Mouse (Mus musculus): ENCODE measurements around the gene Rom1. TPM values are rescaled to one million over a fixed set of nuclear protein-coding genes. Genes with fewer than 3 reads are reported as not detected.

The Rom1 gene
- total and polyA plus RNA-seq, 2 experiments: 1.7 to 5.0 TPM

DNA sequence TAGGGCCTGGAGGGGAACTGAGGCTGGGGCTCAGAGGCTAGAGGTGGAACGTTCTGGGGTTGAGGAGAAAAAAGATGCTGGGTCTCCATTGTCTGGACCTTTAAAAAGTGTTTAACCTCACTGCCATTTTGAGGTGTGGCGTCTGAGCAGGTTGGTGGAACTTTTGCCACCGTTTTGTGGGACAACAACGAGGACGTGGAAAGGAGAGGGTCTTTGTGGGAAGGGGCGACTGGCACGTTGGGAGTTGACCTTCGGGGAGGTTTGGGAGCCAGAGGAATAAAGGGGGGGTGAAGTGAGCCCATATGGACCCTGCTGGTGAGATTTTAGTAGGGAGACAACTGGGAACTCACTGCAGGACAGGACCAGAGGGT lies 38.2 kb upstream of the Rom1 start:
- Histone ChIP-seq H3K27ac (replicated peaks; ENCODE audit: insufficient read depth, low read depth, low read length) (peak overlapping the region; percentile 40), H3K9ac (ENCODE audit: low read depth, low read length) (peak overlapping the region; percentile 89), H3K36me3 (ENCODE audit: control insufficient read depth, insufficient read depth, low read length) (peaks cover 48% of the 10 kb centered on the region), H3K4me1 (ENCODE audit: control insufficient read depth, insufficient read depth, low read length) (peaks cover 16% of the 10 kb centered on the region), H3K4me3 (ENCODE audit: insufficient read depth, low read depth, low read length) (peak overlapping the region; percentile 74), H3K79me2 (ENCODE audit: control insufficient read depth, insufficient read depth, low read length) (peaks cover 8% of the 10 kb centered on the region; the same call in 1 of the 2 replicates), H3K27me3 (ENCODE audit: control insufficient read depth, insufficient read depth, low read length) (no peaks in the 10 kb centered on the region)
- DNase-seq (ENCODE audit: extremely low read depth, low read depth, low spot score): no peak
- WGBS: under 1% methylated on average over 8 of the region's 8 CpGs
- no peak for TF ChIP-seq POLR2A (IDR thresholded peaks at IDR 0.05; ENCODE audit: extremely low read depth, insufficient read depth, low read length)
- TF ChIP-seq CTCF (IDR thresholded peaks at IDR 0.05; ENCODE audit: low read depth, low read length): no peak

- peak; percentile 97 for DNase-seq (ENCODE audit: extremely low read depth, low read depth, low spot score)
- Histone ChIP-seq H3K36me3 (ENCODE audit: control insufficient read depth, insufficient read depth, low read length) (peaks cover 44% of the 10 kb centered on the region), H3K27me3 (ENCODE audit: control insufficient read depth, insufficient read depth, low read length) (no peaks in the 10 kb centered on the region), H3K27ac (replicated peaks; ENCODE audit: insufficient read depth, low read depth, low read length) (peak within 1 kb of the TSS; percentile 78), H3K4me1 (ENCODE audit: control insufficient read depth, insufficient read depth, low read length) (peaks cover 11% of the 10 kb centered on the region), H3K9ac (ENCODE audit: low read depth, low read length) (peak within 1 kb of the TSS; percentile 89), H3K4me3 (ENCODE audit: insufficient read depth, low read depth, low read length) (peak within 1 kb of the TSS; percentile 74), H3K79me2 (ENCODE audit: control insufficient read depth, insufficient read depth, low read length) (peaks cover 8% of the 10 kb centered on the region; the same call in 1 of the 2 replicates)
- WGBS: under 1% methylated on average over 52 of the region's 52 CpGs
- TF ChIP-seq CTCF (IDR thresholded peaks at IDR 0.05; ENCODE audit: low read depth, low read length) (no peak), POLR2A (IDR thresholded peaks at IDR 0.05; ENCODE audit: extremely low read depth, insufficient read depth, low read length) (0 out of 2 replicates have a peak, but pooled peaks have one; percentile 49)
These were observed 37.6 kb upstream of the Rom1 start, which contains the start of gene Eef1g for GRCm38 (mm10) chr19:8966590-8967372. Eef1g (plus strand) TSS chr19:8967041.

- Histone ChIP-seq H3K4me3 (ENCODE audit: insufficient read depth, low read depth, low read length) (peak overlapping the region; percentile 63), H3K4me1 (ENCODE audit: control insufficient read depth, insufficient read depth, low read length) (peaks cover 11% of the 10 kb centered on the region), H3K27me3 (ENCODE audit: control insufficient read depth, insufficient read depth, low read length) (no peaks in the 10 kb centered on the region), H3K36me3 (ENCODE audit: control insufficient read depth, insufficient read depth, low read length) (peaks cover 43% of the 10 kb centered on the region), H3K79me2 (ENCODE audit: control insufficient read depth, insufficient read depth, low read length) (peaks cover 8% of the 10 kb centered on the region; the same call in 1 of the 2 replicates), H3K9ac (ENCODE audit: low read depth, low read length) (peak overlapping the region; percentile 74), H3K27ac (replicated peaks; ENCODE audit: insufficient read depth, low read depth, low read length) (peak overlapping the region; percentile 78)
- WGBS: 7% methylated on average over 5 of the region's 5 CpGs
- DNase-seq (ENCODE audit: extremely low read depth, low read depth, low spot score): peak; percentile 71
- no peak for TF ChIP-seq POLR2A (IDR thresholded peaks at IDR 0.05; ENCODE audit: extremely low read depth, insufficient read depth, low read length)
- no peak for TF ChIP-seq CTCF (IDR thresholded peaks at IDR 0.05; ENCODE audit: low read depth, low read length)
These were observed 37.0 kb upstream of the Rom1 start for GRCm38 (mm10) chr19:8966198-8966589.

- DNase-seq (ENCODE audit: extremely low read depth, low read depth, low spot score): no peak
- peaks cover 8% of the 10 kb centered on the region; the same call in 1 of the 2 replicates for H3K79me2 ChIP-seq (ENCODE audit: control insufficient read depth, insufficient read depth, low read length)
- no peaks in the 10 kb centered on the region for H3K27me3 ChIP-seq (ENCODE audit: control insufficient read depth, insufficient read depth, low read length)
- H3K9ac ChIP-seq (ENCODE audit: low read depth, low read length): peak overlapping the region; percentile 54
- 45% methylated on average over 8 of the region's 8 CpGs for WGBS
- H3K4me3 ChIP-seq (ENCODE audit: insufficient read depth, low read depth, low read length): peak overlapping the region; percentile 63; the same call in 1 of the 2 replicates
- H3K27ac ChIP-seq (replicated peaks; ENCODE audit: insufficient read depth, low read depth, low read length): peak overlapping the region; percentile 78
- H3K36me3 ChIP-seq (ENCODE audit: control insufficient read depth, insufficient read depth, low read length): peaks cover 40% of the 10 kb centered on the region
- TF ChIP-seq POLR2A (IDR thresholded peaks at IDR 0.05; ENCODE audit: extremely low read depth, insufficient read depth, low read length): no peak
- H3K4me1 ChIP-seq (ENCODE audit: control insufficient read depth, insufficient read depth, low read length): peaks cover 11% of the 10 kb centered on the region
These were observed 36.6 kb upstream of the Rom1 start for GRCm38 (mm10) chr19:8965771-8966170.

DNA sequence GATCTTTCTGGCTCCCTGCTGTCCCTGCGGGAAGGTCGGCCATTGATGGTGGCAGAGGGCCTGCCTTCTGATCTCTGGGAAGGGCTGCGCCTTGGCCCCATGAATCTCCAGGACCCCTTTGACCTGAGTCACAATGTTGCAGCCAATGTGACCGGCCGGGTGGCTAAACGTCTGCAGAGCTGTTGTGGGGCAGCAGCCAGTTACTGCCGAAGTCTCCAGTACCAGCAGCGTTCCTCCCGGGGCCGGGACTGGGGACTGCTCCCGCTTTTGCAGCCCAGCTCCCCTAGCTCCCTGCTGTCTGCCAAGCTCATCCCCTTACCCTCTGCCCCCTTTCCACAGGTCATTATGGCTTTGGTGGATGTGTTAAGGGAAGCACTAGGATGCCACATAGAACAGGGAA lies 35.9 kb upstream of the Rom1 start:
- Histone ChIP-seq H3K27ac (replicated peaks; ENCODE audit: insufficient read depth, low read depth, low read length) (no peak overlapping the region), H3K79me2 (ENCODE audit: control insufficient read depth, insufficient read depth, low read length) (peaks cover 8% of the 10 kb centered on the region; the same call in 1 of the 2 replicates), H3K4me1 (ENCODE audit: control insufficient read depth, insufficient read depth, low read length) (peaks cover 11% of the 10 kb centered on the region), H3K36me3 (ENCODE audit: control insufficient read depth, insufficient read depth, low read length) (peaks cover 38% of the 10 kb centered on the region), H3K9ac (ENCODE audit: low read depth, low read length) (no peak overlapping the region), H3K4me3 (ENCODE audit: insufficient read depth, low read depth, low read length) (no peak overlapping the region), H3K27me3 (ENCODE audit: control insufficient read depth, insufficient read depth, low read length) (no peaks in the 10 kb centered on the region)
- DNase-seq (ENCODE audit: extremely low read depth, low read depth, low spot score): no peak
- WGBS: 89% methylated on average over 11 of the region's 11 CpGs
- TF ChIP-seq CTCF (IDR thresholded peaks at IDR 0.05; ENCODE audit: low read depth, low read length): no peak

DNA sequence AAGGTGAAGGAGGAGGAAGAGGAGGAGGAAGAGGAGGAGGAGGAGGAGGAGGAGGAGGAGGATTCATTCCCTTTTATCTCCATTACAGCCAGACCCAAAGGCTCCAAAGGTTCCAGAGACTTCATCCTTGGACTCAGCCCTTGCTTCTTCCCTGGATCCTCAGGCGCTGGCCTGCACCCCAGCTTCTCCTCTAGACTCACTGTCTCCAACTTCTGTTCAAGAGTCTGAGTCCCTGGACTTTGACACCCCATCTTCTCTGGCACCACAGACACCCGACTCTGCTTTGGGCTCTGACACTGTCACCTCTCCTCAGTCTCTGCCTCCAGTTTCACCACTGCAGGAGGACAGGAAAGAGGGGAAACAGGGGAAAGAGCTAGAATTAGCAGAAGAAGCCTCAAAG lies 33.1 kb upstream of the Rom1 start:
- TF ChIP-seq POLR2A (IDR thresholded peaks at IDR 0.05; ENCODE audit: extremely low read depth, insufficient read depth, low read length): no peak
- no peak for TF ChIP-seq CTCF (IDR thresholded peaks at IDR 0.05; ENCODE audit: low read depth, low read length)
- H3K27me3 ChIP-seq (ENCODE audit: control insufficient read depth, insufficient read depth, low read length): no peaks in the 10 kb centered on the region
- no peak overlapping the region for H3K9ac ChIP-seq (ENCODE audit: low read depth, low read length)
- no peak overlapping the region for H3K4me3 ChIP-seq (ENCODE audit: insufficient read depth, low read depth, low read length)
- H3K36me3 ChIP-seq (ENCODE audit: control insufficient read depth, insufficient read depth, low read length): peaks cover 45% of the 10 kb centered on the region
- H3K79me2 ChIP-seq (ENCODE audit: control insufficient read depth, insufficient read depth, low read length): peaks cover under 1% of the 10 kb centered on the region; the same call in 1 of the 2 replicates
- no peak overlapping the region for H3K27ac ChIP-seq (replicated peaks; ENCODE audit: insufficient read depth, low read depth, low read length)
- H3K4me1 ChIP-seq (ENCODE audit: control insufficient read depth, insufficient read depth, low read length): peaks cover 7% of the 10 kb centered on the region
- WGBS: 69% methylated on average over 2 of the region's 2 CpGs
- DNase-seq (ENCODE audit: extremely low read depth, low read depth, low spot score): no peak
